Mouse (Mus musculus): ENCODE results near the gene Gm47959. TPM values are rescaled to one million over a fixed set of nuclear protein-coding genes. Genes with fewer than 3 reads are reported as not detected.

Gm47959 gene
- total and polyA plus RNA-seq, 3 experiments = not detected

GRCm38 (mm10) chr1:83044882-83045427 lies 44.6 kb downstream of the Gm47959 start, which contains the start of gene Gm47969:
Gm47969 (plus strand) TSS chr1:83044932.
- TF ChIP-seq ZNF384 (IDR thresholded peaks at IDR 0.05; ENCODE audit: low read depth, low read length) (no peak), MYC (IDR thresholded peaks at IDR 0.05; ENCODE audit: low read depth, low read length) (no peak), NRF1 (IDR thresholded peaks at IDR 0.05; ENCODE audit: insufficient read depth, low read depth, low read length, poor library complexity, severe bottlenecking) (no peak), EP300 (IDR thresholded peaks at IDR 0.05; ENCODE audit: low read depth in 1 of 2, low read length in 2 of 2) (no peak), GABPA (IDR thresholded peaks at IDR 0.05; ENCODE audit: low read depth, low read length) (no peak), BHLHE40 (IDR thresholded peaks at IDR 0.05; ENCODE audit: borderline replicate concordance, low read depth, low read length) (no peak), MXI1 (IDR thresholded peaks at IDR 0.05; ENCODE audit: low read depth, low read length) (no peak), TBP (IDR thresholded peaks at IDR 0.05; ENCODE audit: low read depth, low read length) (no peak), MAFK (IDR thresholded peaks at IDR 0.05; ENCODE audit: borderline replicate concordance, low read depth, low read length) (no peak), POLR2AphosphoS2 (IDR thresholded peaks at IDR 0.05; ENCODE audit: low read length) (no peak), E2F4 (IDR thresholded peaks at IDR 0.05; ENCODE audit: borderline replicate concordance, low read depth, low read length) (no peak), GATA1 (IDR thresholded peaks at IDR 0.05; ENCODE audit: low read depth, low read length) (no peak), MAX (IDR thresholded peaks at IDR 0.05; ENCODE audit: low read length) (no peak), TCF12 (IDR thresholded peaks at IDR 0.05; ENCODE audit: low read depth, low read length) (no peak), SMC3 (IDR thresholded peaks at IDR 0.05; ENCODE audit: low read depth, low read length) (no peak), USF2 (IDR thresholded peaks at IDR 0.05; ENCODE audit: borderline replicate concordance in 1 of 2, insufficient read depth in 1 of 2, low read depth in 1 of 2, low read length in 2 of 2) (no peak), CHD2 (IDR thresholded peaks at IDR 0.05; ENCODE audit: low read length) (no peak), CHD1 (IDR thresholded peaks at IDR 0.05; ENCODE audit: low read depth, low read length) (no peak)
- no peak for DNase-seq (ENCODE audit: low read depth, low spot score)
- no peak within 1 kb of the TSS for H3K4me3 ChIP-seq (ENCODE audit: control insufficient read depth in 1 of 2, insufficient read depth in 1 of 2, low read depth in 2 of 2, low read length in 2 of 2)

More at GRCm38 (mm10) chr1:83044882-83045427, 44.6 kb downstream of the Gm47959 start, which contains the start of gene Gm47969:
- no peaks in the 10 kb centered on the region for H3K79me2 ChIP-seq (ENCODE audit: control insufficient read depth, insufficient read depth, low read length, poor library complexity)
- H3K27ac ChIP-seq (ENCODE audit: control insufficient read depth, low read depth, low read length) = no peak within 1 kb of the TSS
- no peaks in the 10 kb centered on the region for H3K9me3 ChIP-seq (replicated peaks; ENCODE audit: insufficient read depth, low read length)
- no peaks in the 10 kb centered on the region for H3K27me3 ChIP-seq (ENCODE audit: control insufficient read depth in 1 of 2, insufficient read depth in 2 of 2, low read length in 2 of 2)
- no peak within 1 kb of the TSS for H3K9ac ChIP-seq (ENCODE audit: control insufficient read depth, low read depth, low read length, poor library complexity, severe bottlenecking)
- no peaks in the 10 kb centered on the region for H3K36me3 ChIP-seq (ENCODE audit: control insufficient read depth in 1 of 2, insufficient read depth in 2 of 2, low read length in 2 of 2)
- no peaks in the 10 kb centered on the region for H3K4me1 ChIP-seq (ENCODE audit: control insufficient read depth in 1 of 2, insufficient read depth in 2 of 2, low read length in 2 of 2)

Other genes starting within 250 kb of the Gm47959 start
- not detected in 2 replicates for gene Tm4sf20, start 232.1 kb upstream of the Gm47959 start, total RNA-seq (2012; rRNA removed)
- gene Tm4sf20, start 232.1 kb upstream of the Gm47959 start, polyA plus RNA-seq (2012; ENCODE audit: insufficient read depth in 1 of 2, insufficient read length in 2 of 2, low read depth in 1 of 2, low replicate concordance in 2 of 2, missing spikeins in 1 of 2) = not detected
- not detected in 2 replicates for gene Gm47791, start 229.3 kb upstream of the Gm47959 start, total RNA-seq (2012; rRNA removed)
- gene Gm47791, start 229.3 kb upstream of the Gm47959 start, polyA plus RNA-seq (2012; ENCODE audit: insufficient read depth in 1 of 2, insufficient read length in 2 of 2, low read depth in 1 of 2, low replicate concordance in 2 of 2, missing spikeins in 1 of 2) = not detected
- 34.1 and 38.2 TPM in 2 replicates for gene Agfg1, start 161.1 kb upstream of the Gm47959 start, total RNA-seq (2012; rRNA removed)
- gene Agfg1, start 161.1 kb upstream of the Gm47959 start, polyA plus RNA-seq (2012; ENCODE audit: insufficient read depth in 1 of 2, insufficient read length in 2 of 2, low read depth in 1 of 2, low replicate concordance in 2 of 2, missing spikeins in 1 of 2) = 10 to 100 TPM in 1 of 2 experiments, not detected in 1; 58.6 TPM
- gene A030005L19Rik, start 87.2 kb upstream of the Gm47959 start, total RNA-seq (2012; rRNA removed) = 0.15 TPM in 1 of 2 replicates, not detected in the other
- gene A030005L19Rik, start 87.2 kb upstream of the Gm47959 start, polyA plus RNA-seq (2012; ENCODE audit: insufficient read depth in 1 of 2, insufficient read length in 2 of 2, low read depth in 1 of 2, low replicate concordance in 2 of 2, missing spikeins in 1 of 2) = under 1 TPM in 1 of 2 experiments, not detected in 1; 0.26 TPM
- not detected in 2 replicates for gene A030014E15Rik, start 75.6 kb upstream of the Gm47959 start, total RNA-seq (2012; rRNA removed)
- not detected for gene A030014E15Rik, start 75.6 kb upstream of the Gm47959 start, polyA plus RNA-seq (2012; ENCODE audit: insufficient read depth in 1 of 2, insufficient read length in 2 of 2, low read depth in 1 of 2, low replicate concordance in 2 of 2, missing spikeins in 1 of 2)
- gene Gm6217, start 69.1 kb upstream of the Gm47959 start, total RNA-seq (2012; rRNA removed) = not detected in 2 replicates
- gene Gm6217, start 69.1 kb upstream of the Gm47959 start, polyA plus RNA-seq (2012; ENCODE audit: insufficient read depth in 1 of 2, insufficient read length in 2 of 2, low read depth in 1 of 2, low replicate concordance in 2 of 2, missing spikeins in 1 of 2) = not detected
- gene A030003K21Rik, start 57.2 kb upstream of the Gm47959 start, total RNA-seq (2012; rRNA removed) = not detected in 2 replicates
- not detected for gene A030003K21Rik, start 57.2 kb upstream of the Gm47959 start, polyA plus RNA-seq (2012; ENCODE audit: insufficient read depth in 1 of 2, insufficient read length in 2 of 2, low read depth in 1 of 2, low replicate concordance in 2 of 2, missing spikeins in 1 of 2)
- not detected in 2 replicates for gene Gm7544, start 44.5 kb upstream of the Gm47959 start, total RNA-seq (2012; rRNA removed)
- gene Gm7544, start 44.5 kb upstream of the Gm47959 start, polyA plus RNA-seq (2012; ENCODE audit: insufficient read depth in 1 of 2, insufficient read length in 2 of 2, low read depth in 1 of 2, low replicate concordance in 2 of 2, missing spikeins in 1 of 2) = not detected
- not detected in 2 replicates for gene Gm47955, start 40.3 kb upstream of the Gm47959 start, total RNA-seq (2012; rRNA removed)
- gene Gm47955, start 40.3 kb upstream of the Gm47959 start, polyA plus RNA-seq (2012; ENCODE audit: insufficient read depth in 1 of 2, insufficient read length in 2 of 2, low read depth in 1 of 2, low replicate concordance in 2 of 2, missing spikeins in 1 of 2) = not detected
- not detected in 2 replicates for gene Slc19a3, start 37.9 kb downstream of the Gm47959 start, total RNA-seq (2012; rRNA removed)
- gene Slc19a3, start 37.9 kb downstream of the Gm47959 start, polyA plus RNA-seq (2012; ENCODE audit: insufficient read depth in 1 of 2, insufficient read length in 2 of 2, low read depth in 1 of 2, low replicate concordance in 2 of 2, missing spikeins in 1 of 2) = not detected
- not detected in 2 replicates for gene Krtap28-10, start 41.9 kb downstream of the Gm47959 start, total RNA-seq (2012; rRNA removed)
- gene Krtap28-10, start 41.9 kb downstream of the Gm47959 start, polyA plus RNA-seq (2012; ENCODE audit: insufficient read depth in 1 of 2, insufficient read length in 2 of 2, low read depth in 1 of 2, low replicate concordance in 2 of 2, missing spikeins in 1 of 2) = not detected
- not detected in 2 replicates for gene Gm47969, start 44.4 kb downstream of the Gm47959 start, total RNA-seq (2012; rRNA removed)
- not detected for gene Gm47969, start 44.4 kb downstream of the Gm47959 start, polyA plus RNA-seq (2012; ENCODE audit: insufficient read depth in 1 of 2, insufficient read length in 2 of 2, low read depth in 1 of 2, low replicate concordance in 2 of 2, missing spikeins in 1 of 2)
- gene A030005K14Rik, start 58.8 kb downstream of the Gm47959 start, total RNA-seq (2012; rRNA removed) = not detected in 2 replicates
- not detected for gene A030005K14Rik, start 58.8 kb downstream of the Gm47959 start, polyA plus RNA-seq (2012; ENCODE audit: insufficient read depth in 1 of 2, insufficient read length in 2 of 2, low read depth in 1 of 2, low replicate concordance in 2 of 2, missing spikeins in 1 of 2)
- not detected in 2 replicates for gene Krtap28-13, start 60.4 kb downstream of the Gm47959 start, total RNA-seq (2012; rRNA removed)
- not detected for gene Krtap28-13, start 60.4 kb downstream of the Gm47959 start, polyA plus RNA-seq (2012; ENCODE audit: insufficient read depth in 1 of 2, insufficient read length in 2 of 2, low read depth in 1 of 2, low replicate concordance in 2 of 2, missing spikeins in 1 of 2)
- gene Ccl20, start 116.2 kb downstream of the Gm47959 start, total RNA-seq (2012; rRNA removed) = not detected in 2 replicates
- not detected for gene Ccl20, start 116.2 kb downstream of the Gm47959 start, polyA plus RNA-seq (2012; ENCODE audit: insufficient read depth in 1 of 2, insufficient read length in 2 of 2, low read depth in 1 of 2, low replicate concordance in 2 of 2, missing spikeins in 1 of 2)
- gene Daw1, start 159.2 kb downstream of the Gm47959 start, total RNA-seq (2012; rRNA removed) = not detected in 2 replicates
- gene Daw1, start 159.2 kb downstream of the Gm47959 start, polyA plus RNA-seq (2012; ENCODE audit: insufficient read depth in 1 of 2, insufficient read length in 2 of 2, low read depth in 1 of 2, low replicate concordance in 2 of 2, missing spikeins in 1 of 2) = not detected

Data from MEL (cell line).